Mouse (Mus musculus) stomach, postnatal 0 days (tissue): ENCODE measurements around the gene Tyk2.

Source experiments
- CTCF ChIP-seq: IDR thresholded peaks from 2 replicates; pipeline ENCODE4 v1.5.1; 2016; ENCODE audit warnings: antibody characterized with exemption, low read depth, mild to moderate bottlenecking, moderate library complexity
- EP300 ChIP-seq: optimal IDR thresholded peaks from 2 replicates; pipeline ENCODE3; 2016; ENCODE audit warnings: antibody characterized with exemption

GRCm38 (mm10) chr9:21152715-21153114, 21.7 kb upstream of the Tyk2 start:
- TF ChIP-seq EP300: no peak
- TF ChIP-seq CTCF: peak; percentile 90
